Comparison of ENCODE assay signal across 8 mouse cellular contexts in genomic region chr5:125244825-125245533, GRCm38 (mm10).
A peak's percentile ranks its signal among the peaks of the same experiment; 100 is the strongest.
DNase-seq lines count a peak whose midpoint lies in the region; ATAC-seq lines count a peak whose summit lies in the region.

No protein-coding gene starts in this region.

- H3K27me3 ChIP-seq in heart, embryonic 15.5 days, result peaks cover 5% of the 10 kb centered on the region; the same call in 1 of the 2 replicates
- no peaks in the 10 kb centered on the region for H3K27me3 ChIP-seq in forebrain, embryonic 14.5 days (replicated peaks; ENCODE audit: control insufficient read depth, insufficient read depth, low read length)
- no peaks in the 10 kb centered on the region for H3K27me3 ChIP-seq in midbrain, embryonic 13.5 days

- H3K4me3 ChIP-seq in heart, embryonic 15.5 days, result peak overlapping the region; percentile 37
- no peak overlapping the region for H3K4me3 ChIP-seq in forebrain, embryonic 14.5 days (ENCODE audit: low read depth, low read length)
- H3K4me3 ChIP-seq in midbrain, embryonic 13.5 days (replicated peaks), result peak overlapping the region; percentile 17

- 19% methylated on average over 8 of the region's 13 CpGs for WGBS in heart, embryonic 15.5 days
- WGBS in forebrain, embryonic 14.5 days, result 8% methylated on average over 10 of the region's 13 CpGs
- 5% methylated on average over 13 of the region's 13 CpGs for WGBS in midbrain, embryonic 13.5 days

- ATAC-seq in heart, embryonic 15.5 days (replicated peaks; ENCODE audit: insufficient number of reproducible peaks, insufficient read depth, low FRiP score, low read depth), result 0 out of 2 replicates have a peak, but pooled peaks have one; percentile 27
- peak; percentile 54 for ATAC-seq in forebrain, embryonic 14.5 days
- ATAC-seq in midbrain, embryonic 13.5 days, result peak; percentile 73

- H3K9me3 ChIP-seq in heart, embryonic 15.5 days (replicated peaks), result no peaks in the 10 kb centered on the region
- H3K9me3 ChIP-seq in forebrain, embryonic 14.5 days (replicated peaks; ENCODE audit: control insufficient read depth, low read length), result no peaks in the 10 kb centered on the region
- no peaks in the 10 kb centered on the region for H3K9me3 ChIP-seq in midbrain, embryonic 13.5 days

- H3K4me1 ChIP-seq in heart, embryonic 15.5 days (replicated peaks), result peaks cover 21% of the 10 kb centered on the region
- H3K4me1 ChIP-seq in forebrain, embryonic 14.5 days (ENCODE audit: control insufficient read depth, insufficient read depth, low read length), result peaks cover 33% of the 10 kb centered on the region
- peaks cover 58% of the 10 kb centered on the region for H3K4me1 ChIP-seq in midbrain, embryonic 13.5 days (replicated peaks)

- intact Hi-C loops in heart, postnatal 14 days (cut with DNase I), result no loop called here

- no peak overlapping the region; the same call in 1 of the 2 replicates for H3K9ac ChIP-seq in heart, embryonic 15.5 days
- H3K9ac ChIP-seq in forebrain, embryonic 14.5 days (ENCODE audit: low read length), result peak overlapping the region; percentile 62
- peak overlapping the region; percentile 51; the same call in 1 of the 2 replicates for H3K9ac ChIP-seq in midbrain, embryonic 13.5 days (replicated peaks)

- no peak for DNase-seq in heart, postnatal 14 days
- DNase-seq in MN1 (ENCODE audit: low spot score), result peak; percentile 77
- DNase-seq in forebrain, embryonic 14.5 days (ENCODE audit: low spot score), result peak; percentile 76
- no peak for DNase-seq in adrenal gland, adult 8-10 months
- DNase-seq in kidney, adult 11 months, result no peak
- no peak for DNase-seq in layer of hippocampus, postnatal 10 days (ENCODE audit: low spot score in 2 of 2)

- no peaks in the 10 kb centered on the region for H3K36me3 ChIP-seq in heart, embryonic 15.5 days
- H3K36me3 ChIP-seq in forebrain, embryonic 14.5 days (ENCODE audit: control insufficient read depth, insufficient read depth, low read length), result no peaks in the 10 kb centered on the region
- no peaks in the 10 kb centered on the region for H3K36me3 ChIP-seq in midbrain, embryonic 13.5 days

- peak overlapping the region; percentile 71 for H3K4me2 ChIP-seq in heart, embryonic 15.5 days
- peak overlapping the region; percentile 51 for H3K4me2 ChIP-seq in forebrain, embryonic 14.5 days (ENCODE audit: low read length)
- peak overlapping the region; percentile 48 for H3K4me2 ChIP-seq in midbrain, embryonic 13.5 days (replicated peaks)

- H3K27ac ChIP-seq in heart, embryonic 15.5 days, result no peak overlapping the region
- peak overlapping the region; percentile 95 for H3K27ac ChIP-seq in forebrain, embryonic 14.5 days (ENCODE audit: low read depth, low read length)
- H3K27ac ChIP-seq in midbrain, embryonic 13.5 days, result peak overlapping the region; percentile 93

Comparison
In these comparisons a context has a peak if more than half of its experiments do, and no peak if none do; other contexts are left out.
1. DNase-seq: peak in MN1 (single experiment) and forebrain, embryonic 14.5 days (single experiment); none in heart, postnatal 14 days (0 of 2), adrenal gland, adult 8-10 months (single experiment), kidney, adult 11 months (single experiment) and layer of hippocampus, postnatal 10 days (0 of 2).
2. Peak in every context shown above with its lines, with median percentiles within 50 percentile points of each other: ATAC-seq and H3K4me2 ChIP-seq.